Mouse (Mus musculus) right cerebral cortex, postnatal 10 days (tissue): ENCODE measurements around the gene Olfml2a.
A peak's percentile ranks its signal among the peaks of the same experiment; 100 is the strongest.

Source experiments
- DNase-seq, 2 experiments: peaks; one replicate each; pipeline ENCODE4 v3.0.0; 2021; ENCODE audit warnings: low spot score in 2 of 2

Olfml2a gene

GRCm38 (mm10) chr2:38931851-38932667 is at the start of gene Olfml2a:
Olfml2a (plus strand) TSS chr2:38931978.
- DNase-seq: peak; percentile 59 to 66

DNA sequence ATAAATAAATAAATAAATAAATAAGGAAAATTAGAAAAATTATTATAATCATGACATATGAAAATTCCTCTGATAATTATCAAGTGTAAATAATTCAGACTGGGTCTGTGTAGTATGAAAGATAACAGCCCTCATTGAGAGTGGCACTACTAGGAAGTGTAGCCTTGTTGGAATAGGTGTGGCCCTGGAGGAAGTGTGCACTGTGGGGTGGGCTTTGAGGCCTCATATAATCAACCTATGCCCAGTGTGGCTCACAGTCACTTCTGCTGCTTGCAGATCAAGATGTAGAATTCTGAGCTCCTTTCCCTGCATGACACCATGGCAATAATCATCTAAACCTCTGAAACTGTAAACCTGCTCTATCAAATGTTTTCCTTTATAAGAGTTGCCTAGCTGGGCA is 28.9 kb upstream of the Olfml2a start:
- DNase-seq: no peak

- no peak for DNase-seq
Observed at GRCm38 (mm10) chr2:38904290-38904689, 27.5 kb upstream of the Olfml2a start.

DNA sequence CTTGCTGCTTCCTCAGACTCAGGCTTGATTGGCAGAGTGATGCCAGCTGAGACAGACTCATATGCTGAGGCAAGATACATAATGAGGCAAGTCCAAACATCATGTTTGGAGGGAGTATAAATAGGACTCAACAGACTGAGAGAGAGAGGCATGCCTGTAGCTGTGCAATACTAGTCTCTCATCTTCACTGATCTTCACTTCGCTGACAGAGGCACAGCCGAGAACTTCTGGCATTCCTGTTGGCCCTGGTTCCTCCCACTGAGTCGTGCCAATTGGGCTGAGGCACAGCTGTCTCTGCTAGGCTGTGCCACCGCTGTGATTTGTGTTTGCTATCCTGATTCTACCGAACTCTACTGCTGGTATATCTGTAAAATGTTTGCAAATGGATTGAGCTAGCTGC is 25.7 kb upstream of the Olfml2a start:
- DNase-seq: peak; percentile 40 to 47

- no peak for DNase-seq
Observed at GRCm38 (mm10) chr2:38908604-38909003, 23.2 kb upstream of the Olfml2a start.

GRCm38 (mm10) chr2:38914517-38914916 is 17.3 kb upstream of the Olfml2a start:
- DNase-seq: no peak

DNA sequence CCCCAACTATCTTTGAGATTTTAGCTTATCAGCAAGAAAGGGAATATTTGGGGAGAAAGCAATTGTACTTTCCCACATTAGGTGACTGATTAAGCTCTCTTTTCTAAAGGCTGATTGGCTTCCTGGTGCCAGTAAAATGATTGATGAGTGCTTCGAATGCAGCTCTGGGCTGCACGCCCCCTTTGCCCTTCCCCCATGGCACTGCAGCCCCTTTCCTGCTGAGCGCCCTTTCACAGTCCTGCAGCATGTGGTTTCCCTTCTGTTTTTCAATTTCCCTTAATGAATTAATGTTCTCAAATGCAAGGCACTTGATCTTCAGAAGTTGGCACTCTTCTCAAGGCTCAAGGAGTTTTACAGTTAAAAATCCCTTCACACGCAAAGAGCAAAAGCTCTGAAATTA is 16.8 kb upstream of the Olfml2a start:
- DNase-seq: no peak

DNA sequence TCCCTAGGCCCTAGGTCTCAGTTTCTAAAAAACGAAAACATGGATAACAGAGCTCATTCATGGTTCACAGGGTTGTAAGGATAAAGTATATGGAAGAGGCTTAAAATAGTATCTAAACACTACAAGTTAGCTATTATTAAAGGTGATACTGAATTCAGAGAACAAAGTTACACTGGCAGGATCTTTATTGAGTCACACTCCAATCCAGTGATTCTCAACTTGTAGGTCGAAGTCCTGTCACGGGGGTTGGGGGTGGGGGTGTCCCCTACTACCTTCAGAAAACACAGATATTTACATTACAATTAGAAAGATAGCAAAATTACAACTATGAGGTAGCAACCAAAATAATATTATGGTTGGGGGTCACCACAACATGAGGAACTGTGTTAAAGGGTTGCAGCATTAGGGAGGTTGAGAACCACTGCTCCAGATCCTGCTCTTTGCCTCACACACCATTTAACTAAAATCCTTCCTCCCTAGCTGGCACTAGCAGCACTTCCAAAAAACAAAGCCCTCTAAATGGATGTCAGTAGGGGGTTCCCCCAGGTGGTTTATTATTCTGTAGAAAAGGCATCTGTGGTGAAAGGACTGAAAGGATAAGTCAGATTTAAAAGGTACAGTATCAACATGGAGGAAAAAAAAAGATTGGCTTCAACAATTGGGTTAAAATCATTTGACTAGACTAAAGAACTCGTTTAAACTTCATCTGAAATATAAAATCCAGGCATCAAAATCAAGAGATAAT is 14.7 kb upstream of the Olfml2a start:
- DNase-seq: no peak

GRCm38 (mm10) chr2:38921374-38921773 is 10.4 kb upstream of the Olfml2a start:
- DNase-seq: no peak

GRCm38 (mm10) chr2:38923471-38923870 is 8.3 kb upstream of the Olfml2a start:
- no peak for DNase-seq

DNA sequence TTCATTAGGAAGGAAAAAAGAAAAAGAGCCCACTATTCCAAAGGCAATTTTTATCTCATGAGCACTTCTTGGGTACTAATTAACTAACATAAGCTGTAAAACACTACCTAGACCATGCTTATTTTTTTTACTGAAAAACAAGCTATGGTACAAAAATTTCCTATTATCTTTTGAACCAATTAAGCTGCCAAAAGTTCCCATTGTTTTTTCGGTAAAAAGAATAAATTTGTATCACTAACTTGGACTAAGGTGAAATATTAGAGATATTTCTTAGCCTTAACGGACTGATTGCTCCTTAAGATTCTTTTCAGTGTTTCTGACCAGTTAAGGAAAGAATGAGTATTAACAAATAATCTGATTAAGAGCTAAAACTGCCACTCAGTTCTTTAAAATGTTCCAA is 7.9 kb upstream of the Olfml2a start:
- no peak for DNase-seq

DNA sequence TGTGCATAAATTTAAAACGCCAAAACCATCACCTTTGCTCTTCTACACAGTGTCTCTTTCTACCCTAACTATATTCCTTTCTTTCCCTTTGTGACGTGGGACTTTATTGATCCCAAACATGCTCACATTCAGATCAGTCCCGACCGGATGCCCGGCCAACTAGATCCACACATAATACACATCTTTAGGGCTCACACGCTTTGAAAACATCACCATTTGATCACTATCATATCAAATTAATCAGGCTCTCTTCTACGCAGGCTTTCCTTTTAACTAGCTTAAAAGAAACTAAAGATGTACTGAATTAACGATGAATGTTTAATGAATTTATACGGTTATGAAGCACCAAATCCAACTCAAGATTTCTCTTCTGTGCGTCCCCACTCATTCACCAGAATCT is 7.2 kb upstream of the Olfml2a start:
- DNase-seq: no peak

DNA sequence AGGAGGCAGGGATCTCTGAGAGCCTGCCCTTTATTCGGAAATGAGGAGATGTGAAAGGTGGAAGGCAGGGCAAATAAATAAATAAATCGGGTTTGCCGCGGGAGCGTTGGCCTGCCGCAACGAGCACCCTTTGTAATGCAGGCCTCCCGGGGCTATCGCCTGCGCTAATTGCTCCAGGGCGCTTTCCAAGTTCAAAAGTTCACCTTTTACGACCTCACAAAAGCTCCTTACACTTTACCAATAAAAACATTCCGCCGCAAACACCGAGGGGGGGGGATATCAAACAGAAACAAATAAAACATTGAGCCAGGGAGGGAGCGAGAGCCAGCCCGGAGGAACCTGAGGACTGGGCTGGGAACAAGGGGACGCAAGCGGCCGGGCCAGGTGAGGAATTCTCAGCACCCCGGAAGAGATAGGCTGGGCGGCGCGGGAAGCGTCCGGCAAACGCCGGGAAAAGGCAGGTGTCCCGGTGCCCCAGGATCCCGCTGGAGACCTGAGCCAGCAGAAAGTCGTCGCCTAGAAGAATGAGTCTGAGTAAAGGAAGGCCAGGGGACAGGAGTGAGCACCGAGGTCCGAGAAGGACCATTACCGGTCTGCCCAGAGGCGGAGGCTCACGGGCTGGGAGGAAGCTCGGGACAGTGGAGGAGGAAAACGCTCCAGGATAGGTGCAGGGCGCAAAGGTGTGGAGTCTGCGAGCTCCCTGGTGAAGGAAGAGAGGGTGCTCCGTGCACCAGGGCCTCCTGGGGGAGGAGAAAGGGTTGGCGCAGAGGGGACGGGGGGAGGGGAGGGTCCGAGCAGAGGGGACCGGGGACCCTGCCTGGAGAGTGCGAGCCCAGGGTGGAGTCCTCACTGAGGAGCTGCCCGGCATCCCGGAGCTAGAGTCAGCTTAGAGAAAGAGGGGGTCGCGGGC is 6.4 kb upstream of the Olfml2a start:
- DNase-seq: peak; percentile 38 to 47

DNA sequence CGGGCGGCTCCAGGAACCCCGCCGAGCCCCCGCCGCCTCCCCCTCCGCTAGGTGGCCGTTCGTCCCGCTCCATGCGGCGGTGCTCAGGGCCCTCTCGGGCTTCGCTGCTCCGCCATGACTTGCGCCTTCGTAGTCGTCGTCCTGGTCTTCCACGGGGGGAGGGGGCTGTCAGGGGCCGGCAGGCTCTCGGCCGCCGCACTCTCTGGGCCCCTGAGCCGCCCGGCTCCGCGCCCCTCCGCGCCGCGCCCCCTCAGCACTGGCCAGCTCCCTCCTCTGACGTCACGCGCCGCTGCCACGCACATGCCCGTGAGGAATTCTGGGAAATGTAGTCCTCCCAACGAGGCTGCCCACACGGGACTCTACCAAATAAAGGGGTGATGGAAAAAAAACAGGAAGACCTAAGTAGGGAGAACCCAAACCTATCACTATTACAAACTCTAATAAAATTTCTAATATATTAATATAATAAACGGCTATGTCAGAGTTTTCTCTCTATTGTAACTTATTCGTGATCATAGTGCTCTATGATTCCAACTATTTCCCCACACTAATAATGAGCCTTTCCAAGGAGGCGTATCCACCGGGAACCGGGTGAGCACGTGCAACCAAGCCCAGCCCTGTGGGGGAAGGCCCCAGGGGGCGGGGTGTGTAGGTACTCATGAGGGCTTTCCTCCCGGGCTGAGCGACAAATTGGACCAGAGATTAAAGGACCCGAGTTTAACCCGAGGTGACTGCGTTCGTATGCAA is 5.5 kb upstream of the Olfml2a start:
- DNase-seq: peak; percentile 97

- peak; percentile 59 to 82 for DNase-seq
Observed at GRCm38 (mm10) chr2:38927115-38927979, 4.4 kb upstream of the Olfml2a start, which contains the start of gene Nr6a1. Nr6a1 (minus strand) TSS chr2:38927688.

GRCm38 (mm10) chr2:38930269-38930668 is 1.5 kb upstream of the Olfml2a start:
- DNase-seq: no peak

DNA sequence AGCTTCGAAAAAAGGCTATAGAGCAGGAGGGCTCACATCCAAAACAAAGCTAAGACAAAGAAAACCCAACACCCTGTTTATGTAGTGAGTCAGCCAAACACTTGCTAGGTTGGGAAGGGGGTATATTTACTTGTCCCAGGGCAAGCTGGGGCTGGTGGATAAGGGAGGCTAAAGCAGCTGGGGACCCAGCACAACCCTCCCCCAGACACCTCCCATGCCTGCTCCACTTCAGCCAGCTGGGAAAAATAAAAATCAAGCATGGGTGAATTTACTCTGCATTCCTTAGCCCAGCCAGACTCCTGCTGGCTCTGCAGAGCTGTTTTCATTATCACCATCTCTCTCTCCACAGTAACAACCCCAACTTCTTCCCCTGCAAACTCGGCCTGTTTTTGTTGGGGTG is 2.2 kb downstream of the Olfml2a start:
- peak in 1 of 2 experiments; percentile 28 for DNase-seq

DNA sequence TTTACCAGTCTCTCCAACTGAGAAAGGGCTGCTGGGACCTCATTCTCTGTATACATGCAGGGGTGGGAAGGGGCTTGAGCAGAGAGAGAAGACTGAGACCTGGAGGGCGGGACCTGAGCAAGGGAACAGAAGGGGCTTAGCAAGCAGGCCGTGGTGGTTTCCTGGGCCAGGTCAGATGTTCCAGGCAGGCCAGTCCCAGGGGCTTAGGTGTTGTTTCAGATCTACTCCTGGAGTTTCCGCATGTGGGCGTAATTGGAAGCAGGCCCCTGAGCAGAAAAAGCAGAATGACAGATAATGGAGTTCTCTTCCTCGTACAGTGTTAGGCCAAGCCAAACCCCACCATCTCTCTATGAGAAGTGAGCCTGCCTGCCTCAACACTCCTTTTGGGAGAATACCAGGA is 3.2 kb downstream of the Olfml2a start:
- DNase-seq: no peak

DNA sequence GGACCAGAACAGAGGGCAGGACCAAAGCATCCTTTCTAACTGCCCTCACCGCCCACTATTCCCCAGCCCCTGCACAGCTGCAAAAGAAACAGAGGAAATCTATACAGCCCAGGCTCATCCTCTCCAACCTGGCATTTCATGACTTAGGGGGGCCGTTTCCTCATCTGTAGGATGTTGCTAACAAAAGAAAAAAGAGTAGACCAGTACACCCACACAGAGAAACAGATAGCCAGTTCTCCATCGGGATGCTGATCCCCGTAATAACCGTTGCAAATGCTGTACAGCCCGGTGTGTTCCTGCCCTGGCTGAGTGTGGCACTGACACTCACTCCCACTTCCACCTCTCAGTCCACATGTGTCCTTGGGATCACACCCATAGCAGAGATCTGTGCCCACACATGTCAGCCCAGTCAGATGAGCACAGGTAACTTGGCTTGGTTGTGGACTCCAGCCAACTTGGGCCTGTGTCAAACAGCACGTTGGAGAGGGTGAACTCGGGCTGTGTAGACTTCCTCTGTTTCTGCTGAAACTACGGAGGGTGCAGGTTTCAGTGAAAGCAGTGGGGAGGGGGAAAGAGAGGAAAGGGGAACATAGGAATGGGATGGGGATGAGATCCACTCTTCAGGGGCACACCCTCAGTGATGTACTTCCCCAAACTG is 5.1 kb downstream of the Olfml2a start:
- no peak for DNase-seq

DNA sequence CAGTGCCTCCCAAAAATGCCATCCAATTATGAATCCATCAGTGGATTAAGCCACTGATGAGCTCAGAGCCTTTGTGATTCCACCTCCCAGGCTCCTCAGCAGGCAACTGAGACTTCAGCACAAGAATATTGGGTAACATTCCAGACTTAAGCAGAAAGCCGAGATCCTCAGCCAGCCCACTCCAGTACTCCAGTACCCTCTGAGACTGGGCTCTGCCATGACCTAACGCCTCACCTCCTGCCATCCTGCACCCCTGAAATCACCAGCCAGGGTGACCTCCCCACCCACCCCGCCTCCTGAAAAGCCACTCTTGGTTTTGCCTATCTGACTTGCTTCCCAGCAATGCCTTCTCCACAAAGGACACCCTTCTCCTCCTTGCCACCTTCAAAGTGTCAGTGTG is 5.6 kb downstream of the Olfml2a start:
- DNase-seq: peak in 1 of 2 experiments; percentile 16
